11 mouse cellular contexts compared by ENCODE assay signal in genomic region chr7:110740188-110740587, GRCm38 (mm10). TPM values are rescaled to one million over a fixed set of nuclear protein-coding genes. Genes with fewer than 3 reads are reported as not detected.
A peak's percentile ranks its signal among the peaks of the same experiment; 100 is the strongest.
DNase-seq lines count a peak whose midpoint lies in the region; ATAC-seq lines count a peak whose summit lies in the region.
"Had no signal": no experiment of that assay in that cellular context is flagged by ENCODE, and none has a peak within 500 bp of the region (broad histone marks: within the 10 kb centered on the region; RNA-seq: fewer than 3 reads in every experiment).

No protein-coding gene starts in this region.

- no peak overlapping the region for H3K9ac ChIP-seq in midbrain, embryonic 13.5 days (replicated peaks)
- no peak overlapping the region for H3K9ac ChIP-seq in midbrain, embryonic 11.5 days (ENCODE audit: low read length)
- no peak overlapping the region for H3K9ac ChIP-seq in hindbrain, embryonic 15.5 days
- H3K9ac ChIP-seq in neural tube, embryonic 14.5 days (replicated peaks; ENCODE audit: low read depth, low read length), result no peak overlapping the region

- no peak overlapping the region for H3K4me2 ChIP-seq in midbrain, embryonic 13.5 days (replicated peaks)
- H3K4me2 ChIP-seq in midbrain, embryonic 11.5 days, result no peak overlapping the region
- H3K4me2 ChIP-seq in hindbrain, embryonic 15.5 days, result no peak overlapping the region
- H3K4me2 ChIP-seq in neural tube, embryonic 14.5 days (ENCODE audit: low read depth, low read length), result no peak overlapping the region

- no peak overlapping the region for H3K27ac ChIP-seq in midbrain, embryonic 13.5 days
- no peak overlapping the region for H3K27ac ChIP-seq in midbrain, embryonic 11.5 days (ENCODE audit: low read depth, low read length)
- H3K27ac ChIP-seq in hindbrain, embryonic 15.5 days (replicated peaks), result peak overlapping the region; percentile 50; the same call in 1 of the 2 replicates
- no peak overlapping the region for H3K27ac ChIP-seq in neural tube, embryonic 14.5 days (ENCODE audit: low read depth, low read length)

- WGBS in midbrain, embryonic 13.5 days, result 31% methylated on average over 2 of the region's 2 CpGs
- 37% methylated on average over 2 of the region's 2 CpGs for WGBS in midbrain, embryonic 11.5 days
- 32% methylated on average over 2 of the region's 2 CpGs for WGBS in hindbrain, embryonic 15.5 days
- 49% methylated on average over 2 of the region's 2 CpGs for WGBS in neural tube, embryonic 14.5 days

- DNase-seq in cerebellum, postnatal 14 days, result peak; percentile 48 to 55
- no peak for DNase-seq in cerebellum, adult 8-10 months
- no peak for DNase-seq in midbrain, embryonic 11.5 days (ENCODE audit: low spot score, missing footprints)
- no peak for DNase-seq in frontal cortex, adult 2 months (ENCODE audit: extremely low spot score in 1 of 2, low spot score in 1 of 2)
- DNase-seq in heart, postnatal 25 days (ENCODE audit: low spot score), result no peak
- DNase-seq: heart, postnatal 4 days; kidney, postnatal 36 days; thymus, postnatal 36 days had no signal

- no peaks in the 10 kb centered on the region for H3K27me3 ChIP-seq in midbrain, embryonic 13.5 days
- no peaks in the 10 kb centered on the region for H3K27me3 ChIP-seq in midbrain, embryonic 11.5 days (ENCODE audit: control insufficient read depth, insufficient read depth, low read length)
- no peaks in the 10 kb centered on the region for H3K27me3 ChIP-seq in hindbrain, embryonic 15.5 days
- H3K27me3 ChIP-seq in neural tube, embryonic 14.5 days (ENCODE audit: control insufficient read depth, insufficient read depth, low read length), result no peaks in the 10 kb centered on the region

- no peaks in the 10 kb centered on the region for H3K36me3 ChIP-seq in midbrain, embryonic 13.5 days
- no peaks in the 10 kb centered on the region for H3K36me3 ChIP-seq in midbrain, embryonic 11.5 days (ENCODE audit: control insufficient read depth, insufficient read depth, low read length)
- no peaks in the 10 kb centered on the region for H3K36me3 ChIP-seq in hindbrain, embryonic 15.5 days
- no peaks in the 10 kb centered on the region for H3K36me3 ChIP-seq in neural tube, embryonic 14.5 days (ENCODE audit: control insufficient read depth, insufficient read depth, low read length)

- peaks cover 20% of the 10 kb centered on the region for H3K4me1 ChIP-seq in midbrain, embryonic 13.5 days (replicated peaks)
- H3K4me1 ChIP-seq in midbrain, embryonic 11.5 days (ENCODE audit: control insufficient read depth, insufficient read depth, low read length), result peaks cover 3% of the 10 kb centered on the region; the same call in 1 of the 2 replicates
- H3K4me1 ChIP-seq in hindbrain, embryonic 15.5 days (replicated peaks), result peaks cover 22% of the 10 kb centered on the region
- H3K4me1 ChIP-seq in neural tube, embryonic 14.5 days (ENCODE audit: control insufficient read depth, insufficient read depth, low read length), result peaks cover 3% of the 10 kb centered on the region; the same call in 1 of the 2 replicates

- no peak overlapping the region for H3K4me3 ChIP-seq in midbrain, embryonic 13.5 days (replicated peaks)
- no peak overlapping the region for H3K4me3 ChIP-seq in midbrain, embryonic 11.5 days (ENCODE audit: low read depth, low read length)
- no peak overlapping the region for H3K4me3 ChIP-seq in hindbrain, embryonic 15.5 days
- no peak overlapping the region for H3K4me3 ChIP-seq in neural tube, embryonic 14.5 days (ENCODE audit: low read depth, low read length)

- intact Hi-C loops in heart, postnatal 25 days (cut with DNase I), result no loop called here

- ATAC-seq in midbrain, embryonic 13.5 days, result peak; percentile 73
- ATAC-seq in midbrain, embryonic 11.5 days (ENCODE audit: low FRiP score), result no peak
- ATAC-seq in hindbrain, embryonic 15.5 days (ENCODE audit: low FRiP score, low read depth), result peak; percentile 77
- ATAC-seq in neural tube, embryonic 14.5 days (ENCODE audit: low read depth), result peak; percentile 76

- peaks cover 3% of the 10 kb centered on the region; the same call in 1 of the 2 replicates for H3K9me3 ChIP-seq in midbrain, embryonic 13.5 days
- no peaks in the 10 kb centered on the region for H3K9me3 ChIP-seq in midbrain, embryonic 11.5 days (ENCODE audit: control insufficient read depth, low read length)
- no peaks in the 10 kb centered on the region for H3K9me3 ChIP-seq in hindbrain, embryonic 15.5 days
- H3K9me3 ChIP-seq in neural tube, embryonic 14.5 days (ENCODE audit: control insufficient read depth, low read length), result no peaks in the 10 kb centered on the region

RNA-seq across cellular contexts. Expression of gene Ampd3, which starts 27.8 kb away (rescaled TPM):
- 2.9 and 3.7 TPM in 2 replicates for polyA plus RNA-seq in midbrain, embryonic 13.5 days (2015; fragmentation: Nextera tagmentation; extraction: Ambion mirVana)
- polyA plus RNA-seq in midbrain, embryonic 11.5 days (2014; fragmentation: Nextera tagmentation; extraction: Ambion mirVana), result 1.4 and 2.6 TPM in 2 replicates
- 11.9 TPM in 2 replicates for polyA plus RNA-seq in hindbrain, embryonic 15.5 days (2015; fragmentation: Nextera tagmentation; extraction: Ambion mirVana)
- polyA plus RNA-seq in neural tube, embryonic 14.5 days (2014; fragmentation: Nextera tagmentation; extraction: Ambion mirVana), result 9.1 and 10.9 TPM in 2 replicates
- 24.9 and 29.1 TPM in 2 replicates for polyA plus RNA-seq in frontal cortex, adult 2 months (2012; rRNA removed)
- total RNA-seq in heart, postnatal 25 days (2021), result 10 to 100 TPM; 46.0 to 46.2 TPM

Comparison
In these comparisons a context has a peak if more than half of its experiments do, and no peak if none do; other contexts are left out.
1. DNase-seq: peak in cerebellum, postnatal 14 days (2 of 2); none in cerebellum, adult 8-10 months (single experiment), midbrain, embryonic 11.5 days (single experiment), frontal cortex, adult 2 months (0 of 2) and heart, postnatal 25 days (single experiment).